Mouse (Mus musculus): ENCODE data around the gene Ccnc.

Ccnc gene

DNA sequence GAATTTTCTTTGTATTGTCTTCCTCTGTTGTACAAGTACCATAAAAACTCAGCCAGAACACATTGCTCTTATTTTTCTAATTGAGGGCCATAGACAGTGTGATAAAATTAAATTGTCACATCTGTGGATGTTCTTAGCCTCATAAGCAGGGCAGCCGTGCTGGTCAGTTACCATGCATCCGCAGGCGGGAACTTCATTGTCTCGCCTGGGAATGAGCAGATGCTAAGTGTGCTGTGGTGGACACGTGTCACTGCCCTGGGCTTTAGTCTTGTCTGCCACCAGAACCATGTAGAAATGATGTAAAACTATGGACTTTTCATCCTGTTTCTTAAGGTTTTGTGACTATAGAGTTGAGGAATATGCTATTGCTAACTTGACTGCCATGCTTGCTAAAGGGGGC, 79.7 kb downstream of the Ccnc start:
- no peak for DNase-seq

All from lung, postnatal 10 days (tissue).